Mouse (Mus musculus) inflammation-experienced regulatory T-cells, adult 16 weeks (primary cell): ENCODE results near the gene Fancc. TPM values are rescaled to one million over a fixed set of nuclear protein-coding genes. Genes with fewer than 3 reads are reported as not detected.

ENCODE experiments used
- polyA plus RNA-seq: library from polyadenylated mRNA; unstranded; fragments of 100-300 nt; shearing (Covaris generic); gene quantifications from one replicate; pipeline ENCODE4 v1.2.1, GENCODE M21; 2017

Gene Fancc
- 29.2 TPM for polyA plus RNA-seq

DNA sequence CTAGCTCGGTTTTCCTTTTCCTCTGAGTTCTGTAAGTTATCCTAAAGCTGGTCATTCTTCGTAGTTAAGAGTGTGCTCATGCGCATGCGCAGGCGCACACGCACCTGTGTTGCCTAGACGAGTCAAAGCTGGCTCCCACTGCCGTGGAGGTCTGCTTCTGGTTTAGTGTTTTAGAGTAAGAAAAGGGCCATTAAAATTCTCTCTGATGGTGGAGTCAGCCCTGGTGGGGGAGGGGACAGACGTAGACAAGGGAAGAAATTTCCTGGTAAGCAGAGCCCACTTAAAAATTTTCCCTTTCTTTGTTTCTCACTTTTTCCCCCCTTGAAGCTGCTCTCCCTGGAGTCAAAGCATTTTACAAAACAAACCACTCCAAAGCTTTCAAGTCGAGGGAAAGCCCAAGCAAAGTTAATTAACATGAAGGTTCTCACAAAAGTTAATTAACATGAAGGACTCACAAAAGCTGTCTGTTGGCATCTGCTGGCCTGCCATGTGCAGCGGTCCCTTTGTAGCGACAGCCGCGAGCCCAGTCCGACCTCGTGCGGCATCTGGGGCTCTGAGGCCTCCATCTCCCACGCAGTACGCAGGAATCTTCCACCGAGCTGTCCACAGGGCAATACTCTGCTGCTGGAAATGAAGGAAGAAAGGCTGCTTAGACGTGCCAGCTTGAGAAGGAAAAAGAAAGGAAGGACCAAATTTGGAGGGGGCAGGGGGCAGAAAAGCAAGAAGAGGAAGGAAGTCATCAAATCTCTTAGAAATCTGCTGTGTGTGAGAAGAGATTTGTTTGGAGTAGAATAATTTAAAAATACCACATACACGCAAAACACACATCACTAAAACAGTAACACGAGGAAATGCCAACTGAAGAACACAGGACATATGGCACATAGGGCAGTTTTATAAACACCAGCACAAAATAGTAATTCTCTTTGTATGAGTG, at the start of gene Fancc:
TSS of gene Fancc (minus strand) at position 633 of the 937 bp plus-strand sequence.

Other genes starting within 250 kb of the Fancc start
- gene Ptch1, start 76.3 kb upstream of the Fancc start, polyA plus RNA-seq = 14.7 TPM